Mouse (Mus musculus) kidney, adult 18-20 months (tissue): ENCODE measurements at regions not wholly inside any gene's neighbourhood (a gene's known extent, or its start where the extent isn't known, plus 50 kb on each side); places are given as distances from the start of the nearest gene placed in this dataset.
"Not testable (repeated sequence)": the region's sequence is repeated elsewhere in the genome, so short reads cannot be mapped to it uniquely, and the experiment has no call there.

Experiments
- DNase-seq: peaks from one replicate; pipeline ENCODE4 v3.0.0; 2021

DNA sequence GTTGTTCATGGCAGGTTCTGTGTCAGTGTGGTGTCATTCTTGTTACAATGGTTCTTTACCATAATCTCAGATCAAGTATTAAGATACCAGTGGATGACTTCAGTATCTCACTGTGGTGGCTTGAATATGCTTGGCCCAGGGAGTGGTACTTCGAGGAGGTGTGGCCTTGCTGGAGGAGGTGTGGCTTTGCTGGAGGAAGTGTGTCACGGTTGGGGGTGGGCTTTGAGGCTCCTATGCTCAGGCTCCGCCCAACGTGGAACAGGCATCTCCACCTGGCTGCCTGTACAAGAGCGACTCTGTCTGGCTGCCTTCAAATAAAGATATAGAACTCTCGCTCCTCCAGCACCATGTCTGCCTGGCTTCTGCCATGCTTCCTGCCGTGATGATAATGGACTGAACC lies 63.6 kb downstream of the Cd2 start:
- no peak for DNase-seq

DNA sequence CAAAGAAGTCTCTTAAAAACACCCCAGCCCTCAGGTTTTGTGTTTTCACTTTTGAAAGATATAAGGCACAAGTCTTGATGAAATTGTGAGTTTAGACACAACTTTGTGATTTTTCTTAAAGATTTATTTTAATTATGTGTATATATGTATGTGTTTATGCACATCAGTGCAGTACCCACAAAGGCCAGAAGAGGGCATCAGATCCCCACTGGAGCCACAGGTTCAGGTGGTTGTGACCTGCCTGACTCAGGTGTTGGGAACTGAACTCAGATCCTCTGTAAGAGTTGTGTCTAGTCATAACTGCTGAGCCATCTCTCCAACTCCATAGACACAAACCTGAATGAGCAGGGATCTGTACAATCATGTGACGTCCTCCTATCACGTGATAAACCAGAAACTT lies 67.8 kb downstream of the Cd2 start:
- DNase-seq = no peak

DNA sequence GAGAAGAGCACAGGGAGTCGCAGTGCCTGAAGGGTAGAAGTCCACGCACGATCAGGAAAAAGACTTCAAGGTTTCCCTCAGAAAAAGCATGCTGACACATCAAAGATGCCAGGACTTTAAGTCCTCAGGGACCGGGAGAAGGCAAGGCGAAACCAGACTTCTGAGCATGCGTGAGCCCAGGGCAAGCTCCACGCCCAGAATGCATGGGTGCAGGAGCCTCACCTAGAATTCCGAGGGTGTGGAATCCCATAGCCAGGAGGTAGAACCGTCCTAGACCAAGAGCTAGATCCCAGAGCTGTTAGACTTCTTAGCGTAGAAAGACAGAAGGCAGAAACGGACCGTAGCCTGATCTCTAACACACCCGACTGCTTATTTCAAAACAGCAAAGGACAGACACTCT lies 71.0 kb downstream of the Cd2 start:
- DNase-seq = no peak

DNA sequence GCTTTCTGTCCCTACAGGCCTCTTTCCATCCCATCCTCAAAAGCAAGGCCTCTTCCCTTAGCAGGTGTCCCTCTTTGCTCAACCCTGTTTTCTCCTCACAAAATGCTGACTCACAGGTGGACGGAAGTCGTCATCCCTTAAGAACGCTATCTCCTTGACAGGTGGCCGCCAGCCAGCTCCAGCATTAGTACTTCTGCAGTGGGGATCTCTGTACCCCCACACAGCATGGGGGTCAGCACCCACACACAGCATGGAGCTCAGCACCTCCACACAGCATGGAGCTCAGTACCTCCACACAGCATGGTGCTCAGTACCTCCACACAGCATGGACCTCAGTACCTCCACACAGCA lies 74.6 kb downstream of the Cd2 start:
- no peak for DNase-seq

DNA sequence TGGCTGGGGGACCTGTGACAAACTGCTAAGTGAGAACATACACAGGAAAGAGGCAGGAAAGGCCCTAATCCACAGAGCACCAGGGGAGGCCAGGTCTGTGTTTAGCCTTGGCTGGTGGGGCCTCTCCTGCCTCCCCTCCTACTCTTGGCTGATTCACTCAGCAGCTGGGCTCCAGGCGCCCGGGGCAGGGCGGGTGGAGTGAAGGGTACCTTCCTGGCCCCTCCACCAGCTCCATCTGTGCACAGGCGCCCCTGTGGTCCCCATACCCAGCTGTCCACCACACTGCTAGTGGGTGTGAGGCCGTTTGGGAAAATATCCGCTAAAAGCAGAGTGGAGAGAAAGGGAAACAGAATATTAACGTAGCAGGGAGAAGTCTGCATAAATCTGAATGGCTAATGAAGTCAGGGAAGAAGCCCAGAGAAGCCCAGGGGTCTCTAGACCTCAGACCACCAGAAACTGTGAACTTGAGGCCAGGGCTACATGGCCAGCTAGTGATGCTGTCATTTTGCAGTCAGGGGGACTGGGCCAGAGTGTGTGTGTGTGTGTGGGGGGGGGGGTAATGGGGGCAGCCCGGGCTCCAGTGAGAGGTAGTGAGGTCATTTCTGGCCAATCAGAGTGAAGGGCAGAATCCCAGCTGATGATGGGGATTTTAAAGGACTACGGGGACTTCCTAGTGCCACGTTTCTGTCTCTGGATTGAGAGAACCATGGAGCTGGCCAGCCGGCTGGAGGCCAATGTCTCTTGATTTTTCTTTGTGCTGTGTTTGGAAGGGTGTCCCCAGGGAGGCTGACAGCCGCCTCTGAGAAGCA lies 75.1 kb downstream of the Cd2 start:
- no peak for DNase-seq

DNA sequence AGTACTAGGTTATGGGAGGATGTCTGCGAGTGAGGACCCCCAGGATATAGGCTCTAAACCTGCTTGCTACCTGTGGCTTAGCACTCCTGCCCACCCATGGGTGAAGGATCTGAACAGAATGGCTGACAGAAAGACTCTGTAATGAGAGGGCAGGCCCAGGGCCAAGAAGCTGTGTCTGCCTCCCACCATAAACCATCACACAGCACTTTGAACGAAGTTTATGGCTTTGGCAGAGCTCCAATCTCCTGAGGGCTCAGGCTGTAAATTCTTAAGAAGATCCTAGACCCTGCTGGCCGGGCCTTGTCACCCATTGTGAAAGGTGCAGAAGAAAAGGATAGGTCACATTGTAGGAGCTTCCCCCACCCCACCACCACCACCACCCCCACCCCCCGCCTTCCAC lies 75.8 kb downstream of the Cd2 start:
- DNase-seq = no peak

DNA sequence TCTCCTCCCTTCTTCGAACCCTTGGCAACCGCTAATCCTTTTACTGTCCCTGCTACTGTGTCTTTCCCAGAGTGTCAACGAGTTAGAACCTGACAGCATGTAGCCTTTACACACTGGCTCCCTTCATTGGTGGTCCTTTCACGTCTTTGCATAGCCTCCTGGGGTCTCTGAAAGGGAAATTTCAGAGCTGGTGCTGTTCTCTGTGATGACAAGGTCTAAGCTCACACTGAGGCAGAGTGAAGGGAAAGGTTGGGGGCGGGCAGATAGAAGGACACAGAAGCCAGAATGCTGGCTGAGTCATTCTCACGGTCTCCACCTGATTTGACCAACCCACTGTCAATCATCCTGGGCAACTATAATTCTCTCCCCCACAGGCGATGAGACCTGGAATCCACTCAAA lies 78.2 kb downstream of the Cd2 start:
- DNase-seq = no peak

DNA sequence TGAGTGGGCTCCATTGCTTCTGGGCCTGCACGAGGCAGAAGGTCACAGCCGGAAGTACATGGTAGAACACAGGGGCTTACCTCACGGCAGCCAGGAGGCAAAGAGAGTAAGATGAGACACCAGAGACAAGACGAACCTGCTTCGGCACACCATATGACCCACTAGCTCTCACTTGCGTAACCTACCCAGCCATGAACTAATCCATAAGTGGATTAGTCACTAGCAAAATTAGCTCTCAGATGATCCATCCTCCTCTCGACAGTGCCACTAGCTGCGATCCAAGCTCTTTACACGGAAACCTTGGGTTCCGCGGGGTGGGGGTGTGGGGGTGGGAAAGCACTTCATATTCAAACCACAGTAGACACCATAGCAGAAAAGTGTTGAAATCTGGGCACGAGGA lies 79.0 kb downstream of the Cd2 start:
- no peak for DNase-seq

DNA sequence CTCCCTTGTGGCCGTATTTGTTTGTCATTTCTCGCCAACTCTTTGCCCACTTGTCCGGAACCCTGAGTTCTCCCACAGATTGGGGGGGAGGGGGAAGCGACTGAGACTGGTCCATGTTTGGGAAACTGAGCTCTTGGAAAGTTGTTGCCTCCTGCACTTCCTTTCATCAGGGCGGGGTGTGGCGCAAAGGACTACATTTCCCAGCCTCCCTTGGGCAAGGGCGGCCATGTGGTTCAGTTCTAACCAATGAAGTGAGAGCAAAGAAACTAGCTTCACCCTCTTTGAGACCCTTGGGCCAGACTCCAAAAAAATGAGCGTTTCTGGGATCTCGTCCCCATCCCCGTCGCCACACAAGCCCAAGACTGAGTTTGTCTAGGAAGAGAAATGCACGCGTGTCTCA lies 81.6 kb downstream of the Cd2 start:
- DNase-seq = not testable (repeated sequence)

DNA sequence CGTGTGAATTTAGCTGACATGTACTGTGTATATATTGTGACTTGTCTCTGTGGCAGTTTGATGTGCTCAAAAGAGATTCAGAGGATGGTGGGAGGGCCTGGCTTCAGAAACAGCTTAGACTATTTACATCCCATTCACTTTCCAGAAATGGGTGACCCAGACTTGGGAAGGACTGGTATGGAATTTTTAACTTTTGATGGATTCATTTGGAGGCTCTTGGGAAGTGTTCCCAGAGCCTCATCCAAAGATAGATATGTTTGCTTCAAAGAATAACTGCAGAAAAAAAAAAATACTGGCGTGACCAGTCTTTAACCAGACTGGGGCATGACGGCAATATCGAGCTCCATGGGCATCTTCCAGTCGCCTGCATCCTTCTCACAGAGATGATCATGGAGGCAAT lies 84.6 kb upstream of the Ptgfrn start:
- DNase-seq = no peak

DNA sequence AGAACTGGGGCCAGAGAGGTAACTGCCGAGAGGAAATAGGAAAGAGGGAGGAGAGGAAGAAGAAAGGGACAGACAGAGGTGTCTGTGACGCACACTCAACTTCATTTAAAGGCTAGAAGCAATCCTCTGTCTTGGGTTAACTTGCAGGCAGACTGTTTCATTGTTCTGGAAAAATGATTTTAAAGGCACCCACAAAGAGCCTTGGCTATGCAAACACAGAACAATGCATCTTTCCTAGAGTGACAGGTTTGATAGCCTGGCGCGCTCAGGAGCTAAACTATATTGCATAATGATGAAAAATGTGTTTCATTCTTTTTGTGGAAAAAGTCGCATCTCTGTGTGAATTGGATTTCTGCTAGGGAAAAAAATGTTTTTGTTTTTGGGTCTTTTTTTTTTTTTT lies 84.2 kb upstream of the Ptgfrn start:
- DNase-seq = no peak

DNA sequence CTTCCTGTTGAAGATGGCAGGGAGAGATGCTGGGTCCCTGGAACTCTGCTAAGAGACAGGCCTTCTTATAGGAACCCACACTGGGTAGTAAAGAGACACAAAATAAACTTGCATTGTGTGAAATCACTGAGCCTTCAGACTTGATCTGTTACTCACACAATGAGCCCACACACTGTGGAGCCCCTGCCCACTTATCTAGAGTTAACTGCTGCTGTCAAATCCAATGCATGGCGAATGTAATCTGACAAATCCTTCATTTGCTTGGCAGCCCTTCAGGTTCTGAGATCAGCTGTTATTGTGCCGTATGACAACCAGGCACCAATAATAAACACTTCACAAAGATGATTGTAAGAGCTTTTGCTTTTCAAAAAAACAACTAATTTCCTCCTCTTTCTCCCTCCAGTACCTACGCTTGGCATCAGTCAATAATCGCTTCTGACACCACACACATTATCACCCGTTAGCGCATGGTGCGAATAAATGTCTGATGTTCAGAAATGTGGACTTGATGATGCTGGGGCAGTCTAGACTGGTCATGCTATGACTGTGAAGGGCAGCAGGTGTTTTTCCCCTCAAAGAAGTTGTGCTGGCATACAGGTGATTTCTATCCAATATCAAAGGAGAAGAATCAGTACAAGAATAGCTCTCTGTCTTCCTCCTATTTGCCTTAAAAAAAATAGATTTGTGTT lies 81.4 kb upstream of the Ptgfrn start:
- DNase-seq = no peak

DNA sequence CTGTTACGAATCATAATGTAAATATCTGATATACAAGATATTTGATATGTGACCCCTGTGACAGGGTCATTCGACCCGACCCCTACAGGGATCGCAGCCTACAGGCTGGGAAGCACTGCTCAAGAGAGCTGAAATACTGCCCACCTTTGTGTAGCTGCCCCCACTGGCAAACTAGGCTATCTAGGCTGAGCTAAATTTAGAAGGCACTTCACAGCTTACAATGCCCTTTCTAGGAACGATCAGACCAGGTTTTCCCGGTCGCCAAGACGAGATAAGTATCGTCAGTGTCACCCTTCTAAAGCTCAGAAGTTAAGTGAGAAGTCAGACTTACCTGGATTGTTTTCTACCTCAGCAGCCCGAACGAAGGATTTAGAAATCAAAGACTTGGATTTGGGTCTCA lies 71.9 kb upstream of the Ptgfrn start:
- no peak for DNase-seq

DNA sequence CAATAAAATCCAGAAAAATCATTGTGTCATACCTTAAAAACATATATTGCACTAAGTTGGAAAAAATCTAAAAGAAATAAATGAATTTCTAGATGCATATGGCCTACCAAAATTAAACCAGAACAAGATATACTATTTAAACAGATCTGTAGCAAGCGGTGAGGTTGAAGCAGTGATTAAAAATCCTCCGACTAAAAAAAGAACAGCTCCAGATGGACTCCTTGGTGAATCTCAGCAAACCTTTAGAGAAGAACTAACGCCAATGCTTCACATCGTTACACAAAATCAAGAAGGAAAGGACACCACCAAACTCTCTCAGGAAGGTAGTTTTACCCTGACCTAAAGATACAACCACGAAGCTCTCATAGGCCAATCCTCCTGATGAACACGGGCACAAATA lies 63.9 kb upstream of the Ptgfrn start:
- DNase-seq = no peak

DNA sequence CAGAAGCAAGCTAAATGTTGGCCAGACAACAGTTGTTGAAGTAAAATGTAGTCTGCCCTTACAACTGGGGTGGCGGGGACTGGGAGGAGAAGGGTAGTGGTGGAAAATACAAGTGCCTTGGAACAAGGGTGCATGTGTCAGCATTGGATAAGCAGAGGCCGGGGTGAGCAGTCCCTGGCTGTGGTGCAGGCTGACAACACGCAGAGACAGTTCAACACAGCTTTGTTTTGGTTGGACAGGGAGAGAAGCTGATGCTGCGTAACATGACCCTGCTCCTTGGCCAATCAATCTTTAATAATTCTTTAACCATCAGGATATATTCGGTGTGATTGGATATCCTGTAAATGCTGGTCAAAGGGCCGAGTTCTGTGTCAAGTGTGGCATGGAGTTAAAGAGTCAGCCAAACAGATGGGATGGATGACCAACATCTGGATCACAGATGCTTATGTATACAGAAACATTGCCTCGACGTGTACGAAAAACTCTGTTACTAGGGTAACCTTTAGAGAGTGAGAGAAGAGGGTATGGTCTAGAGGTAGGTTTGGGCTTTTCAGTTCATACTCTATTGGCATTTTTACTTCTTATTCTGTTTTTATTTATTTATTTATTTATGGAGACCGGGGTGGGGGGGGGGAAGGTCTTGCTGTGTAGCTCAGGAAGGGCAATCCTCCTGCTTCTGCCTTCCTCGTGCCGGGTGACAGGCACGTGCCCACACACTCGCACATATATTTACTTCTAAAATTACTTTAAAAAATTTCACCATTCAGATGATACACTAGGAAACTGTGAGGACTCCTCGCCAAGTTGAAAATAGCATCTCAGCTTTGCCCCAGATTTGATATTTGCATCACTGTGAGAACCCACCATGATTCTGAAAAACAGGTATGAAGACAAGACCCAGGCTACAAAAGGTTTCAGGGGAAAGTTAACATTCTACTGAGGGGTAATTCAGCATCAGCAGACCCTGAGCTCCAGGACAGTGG lies 60.2 kb upstream of the Ptgfrn start:
- no peak for DNase-seq

DNA sequence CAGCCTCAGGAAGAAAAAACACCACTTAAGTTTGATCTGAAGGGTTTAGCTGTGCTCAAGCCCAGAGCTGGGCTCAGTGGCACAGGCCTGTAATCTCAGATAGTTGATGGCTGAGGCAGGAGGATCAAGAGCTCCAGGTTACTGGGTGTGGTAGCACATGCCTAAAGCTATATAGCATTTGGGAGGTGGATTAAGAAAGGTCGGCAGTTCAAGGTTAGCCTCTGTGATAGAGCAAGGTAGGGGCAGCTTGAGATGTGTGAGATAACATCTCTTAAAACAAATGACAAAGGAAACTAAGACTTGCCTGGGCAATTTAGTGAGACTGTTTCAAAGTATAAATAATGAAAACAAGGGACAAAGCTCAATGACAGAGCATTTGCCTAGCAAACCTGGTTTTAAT lies 56.9 kb upstream of the Ptgfrn start:
- no peak for DNase-seq

DNA sequence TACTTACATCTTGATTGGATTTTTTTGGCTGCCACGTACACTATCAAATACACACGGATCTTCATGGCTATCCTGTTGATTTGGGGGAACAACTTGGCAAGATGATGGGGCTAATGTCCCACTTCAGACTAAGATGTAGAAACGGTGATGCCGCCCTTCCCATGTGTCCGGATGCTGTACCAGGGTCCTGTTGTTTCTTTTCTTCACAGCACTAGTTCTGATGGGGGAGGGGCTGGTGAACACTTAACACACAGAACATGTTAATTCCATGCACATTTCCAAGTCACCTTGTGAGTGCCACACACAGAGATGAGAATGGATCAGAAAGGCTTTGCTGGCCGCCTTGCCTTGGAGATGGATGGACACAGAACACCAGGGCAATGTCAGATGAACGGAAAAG lies 56.5 kb upstream of the Ptgfrn start:
- no peak for DNase-seq

DNA sequence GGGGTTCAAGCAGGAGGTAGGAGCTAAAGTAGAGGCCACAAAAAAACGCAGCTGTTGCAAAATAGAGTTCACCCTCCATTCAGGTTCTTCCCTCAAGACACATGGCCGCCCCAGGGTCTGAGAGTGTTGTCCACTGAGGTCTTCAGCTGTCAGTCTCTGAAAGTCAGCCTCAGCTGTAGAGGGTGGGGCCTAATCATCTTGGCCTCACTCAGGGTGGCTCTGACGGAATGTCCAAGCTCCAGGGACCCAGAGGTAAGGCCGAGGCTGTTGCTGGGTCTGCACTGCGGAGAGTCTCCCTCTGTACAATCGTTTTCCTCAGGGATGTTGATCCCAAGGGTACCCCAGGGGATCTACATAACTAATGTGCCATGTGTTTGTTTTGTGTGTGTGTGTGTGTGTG lies 55.2 kb upstream of the Ptgfrn start:
- DNase-seq = no peak

DNA sequence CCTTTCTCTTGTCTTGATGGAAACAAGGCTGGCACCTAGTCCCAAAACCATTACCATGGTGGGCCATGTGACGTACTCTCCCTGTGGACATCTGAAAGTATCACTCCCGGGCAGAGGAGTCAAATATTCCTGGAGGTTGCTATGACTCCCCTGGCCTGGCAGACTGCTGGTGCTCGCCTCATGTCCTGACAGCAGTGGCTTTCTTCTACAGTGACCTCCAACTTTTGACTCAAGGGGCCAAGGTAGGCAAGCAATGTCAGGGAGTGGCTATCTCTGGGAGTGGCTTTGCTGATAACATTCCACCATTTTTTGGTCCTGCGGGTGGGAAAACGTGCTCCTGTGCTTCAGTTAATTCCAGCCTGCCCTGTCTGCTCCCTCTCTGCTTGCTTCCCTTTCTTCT lies 54.7 kb upstream of the Ptgfrn start:
- DNase-seq = no peak

DNA sequence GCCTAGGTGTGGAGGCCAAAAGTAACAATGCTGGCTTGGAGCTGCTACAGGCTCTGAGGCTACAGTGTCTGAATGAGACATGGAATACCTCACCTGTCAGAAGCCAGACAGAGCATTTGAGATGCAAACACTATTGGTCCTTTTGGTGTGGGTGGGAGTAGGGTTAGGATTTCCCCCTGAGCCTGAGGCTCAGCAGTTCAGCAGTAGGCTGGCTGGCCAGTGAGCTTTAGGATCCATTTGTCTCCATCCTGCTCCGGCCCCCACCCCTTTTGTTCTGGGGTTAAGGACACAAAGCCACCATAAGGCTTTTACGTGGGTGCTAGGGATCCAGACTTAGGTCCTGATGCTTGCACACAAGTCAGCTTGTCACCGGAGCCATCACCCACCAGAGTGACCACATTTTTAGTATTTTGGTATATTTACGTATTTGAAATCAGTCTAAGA lies 53.9 kb upstream of the Ptgfrn start:
- no peak for DNase-seq

DNA sequence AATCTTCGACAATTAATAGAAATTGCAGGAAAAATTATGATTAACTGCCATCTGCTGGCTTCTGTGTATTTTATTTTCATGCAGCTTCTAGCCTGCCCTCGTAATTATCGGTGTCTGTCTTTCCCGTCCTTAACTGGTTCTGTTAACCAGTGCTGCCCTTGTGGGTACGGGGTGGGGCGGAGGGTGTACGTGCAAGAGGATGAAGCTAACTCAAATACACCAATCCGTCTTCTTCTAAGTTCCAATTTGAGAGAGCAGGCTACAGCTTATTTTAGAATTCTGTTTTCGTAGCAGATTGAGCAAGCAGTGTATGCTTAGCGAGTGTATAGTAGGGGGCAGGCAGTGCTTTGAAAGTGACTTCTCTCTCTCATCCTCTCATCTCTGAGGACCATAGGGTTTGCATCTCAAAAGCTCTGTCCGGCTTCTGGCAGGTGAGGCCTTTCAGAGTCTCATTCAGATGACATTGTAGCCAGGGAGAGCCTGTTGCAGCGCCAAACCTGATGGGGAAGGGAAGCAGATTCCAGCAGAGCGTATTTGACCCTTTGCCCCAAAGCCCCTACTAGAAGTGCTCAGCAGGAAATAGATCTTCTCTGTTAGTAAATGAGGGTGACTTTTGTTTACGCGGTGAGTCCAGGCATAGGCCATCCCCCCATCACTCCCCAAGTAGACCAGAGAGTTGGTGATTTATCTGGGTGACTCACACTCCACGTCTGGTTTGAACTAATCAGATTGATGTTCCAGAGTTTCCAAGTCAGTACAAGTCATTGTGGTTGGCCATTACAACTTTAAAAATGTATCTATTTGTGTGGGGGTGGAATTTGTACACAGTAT lies 53.3 kb upstream of the Ptgfrn start:
- DNase-seq = no peak

DNA sequence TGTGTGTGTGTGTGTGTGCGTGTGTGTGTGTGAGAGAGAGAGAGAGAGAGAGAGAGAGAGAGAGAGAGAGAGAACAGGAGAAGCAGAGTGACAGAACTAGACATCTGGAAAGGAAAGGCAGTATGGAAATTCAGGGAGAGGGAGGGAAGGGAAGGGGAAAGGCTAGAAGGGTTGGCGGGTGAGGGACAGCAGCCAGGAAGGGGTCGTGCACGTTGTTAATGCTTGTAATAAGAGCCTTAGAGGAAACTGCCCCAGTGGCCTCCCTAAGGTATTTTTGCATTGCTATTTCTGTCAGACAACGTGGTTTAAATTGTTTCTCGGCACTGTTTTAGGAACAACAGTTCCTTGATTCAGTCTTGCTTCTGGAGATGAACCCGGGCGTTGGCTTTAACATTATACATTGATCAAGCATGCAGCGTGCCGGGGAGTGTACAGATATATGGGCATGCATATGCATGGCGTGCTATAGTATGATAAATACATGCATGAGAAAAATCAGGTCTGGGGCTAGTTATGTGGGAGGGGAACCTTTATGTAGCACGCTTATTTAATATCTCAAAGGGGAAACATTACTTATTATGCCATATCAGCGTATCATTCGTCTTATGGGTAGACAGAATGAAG lies 52.6 kb upstream of the Ptgfrn start:
- DNase-seq = no peak
